In the genomic region with DNA sequence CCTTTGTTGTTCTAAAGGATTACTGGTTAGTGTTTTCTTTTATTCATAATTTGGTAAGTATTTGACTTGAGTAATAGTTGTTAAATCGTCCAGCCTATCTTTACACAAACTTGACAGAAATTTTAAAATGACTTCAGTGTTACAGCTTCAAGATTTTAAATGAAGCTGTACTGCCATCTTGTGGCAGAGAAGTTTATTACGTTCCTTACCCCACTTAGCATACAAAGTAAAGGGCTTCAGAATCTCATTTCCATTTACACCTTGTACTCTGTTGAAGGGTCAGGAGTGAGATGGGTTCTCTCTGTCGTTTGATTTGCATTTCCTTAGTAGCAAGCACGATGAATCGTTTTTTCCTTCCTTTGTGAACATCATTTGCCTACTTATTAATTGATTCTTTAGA, we compare ENCODE assay signal across 11 mouse cellular contexts. TPM values are rescaled to one million over a fixed set of nuclear protein-coding genes. Genes with fewer than 3 reads are reported as not detected.
DNase-seq lines count a peak whose midpoint lies in the region; ATAC-seq lines count a peak whose summit lies in the region.
"Had no signal": no experiment of that assay in that cellular context is flagged by ENCODE, and none has a peak within 500 bp of the region (broad histone marks: within the 10 kb centered on the region; RNA-seq: fewer than 3 reads in every experiment).

No protein-coding gene starts in this region.

- no peak overlapping the region for H3K9ac ChIP-seq in neural tube, embryonic 11.5 days (ENCODE audit: low read length)

- H3K4me1 ChIP-seq in neural tube, embryonic 11.5 days (ENCODE audit: control insufficient read depth, insufficient read depth, low read length) = no peaks in the 10 kb centered on the region

- H3K27me3 ChIP-seq in neural tube, embryonic 11.5 days (ENCODE audit: control insufficient read depth, insufficient read depth, low read length) = no peaks in the 10 kb centered on the region

- no peaks in the 10 kb centered on the region for H3K36me3 ChIP-seq in neural tube, embryonic 11.5 days (ENCODE audit: control insufficient read depth, insufficient read depth, low read length)

- DNase-seq in frontal cortex, postnatal 36 days (ENCODE audit: low spot score in 2 of 2) = peak; percentile 6 to 67
- DNase-seq in neural tube, embryonic 11.5 days (ENCODE audit: low spot score) = peak; percentile 17
- DNase-seq in neural tube, embryonic 10.5 days (ENCODE audit: extremely low spot score, low spot score) = no peak
- peak; percentile 52 for DNase-seq in c-Kit-positive CD71-negative TER-119-negative erythroid progenitor cells, embryonic 14.5 days (ENCODE audit: low read depth)
- DNase-seq in induced T-regulatory cell, adult 2 months (ENCODE audit: low read depth) = peak; percentile 73

- no peak for ATAC-seq in frontal cortex, adult (ENCODE audit: low TSS enrichment)
- ATAC-seq in neural tube, embryonic 11.5 days (ENCODE audit: insufficient read depth, low FRiP score, low TSS enrichment) = peak; percentile 68
- ATAC-seq in monocyte, adult 5-6 weeks (replicated peaks; ENCODE audit: insufficient number of reproducible peaks, low FRiP score, low TSS enrichment, poor library complexity, severe bottlenecking) = 0 out of 2 replicates have a peak, but pooled peaks have one; percentile 56
- ATAC-seq in erythroblast, adult 5-6 weeks (replicated peaks; ENCODE audit: low FRiP score, poor library complexity, severe bottlenecking) = no peak

- 4% methylated on average over 5 of the region's 5 CpGs for WGBS in neural tube, embryonic 11.5 days

- no peak overlapping the region for H3K4me3 ChIP-seq in neural tube, embryonic 11.5 days (ENCODE audit: low read depth, low read length)

- no peak overlapping the region for H3K4me2 ChIP-seq in neural tube, embryonic 11.5 days (ENCODE audit: low read depth)

- H3K27ac ChIP-seq in neural tube, embryonic 11.5 days (ENCODE audit: low read depth, low read length) = no peak overlapping the region

- no peaks in the 10 kb centered on the region for H3K9me3 ChIP-seq in neural tube, embryonic 11.5 days (ENCODE audit: control insufficient read depth, low read length)

RNA-seq across cellular contexts. Expression of a gene that starts 14.9 kb away (rescaled TPM):
- not detected in 2 replicates for polyA plus RNA-seq in neural tube, embryonic 11.5 days (2014; fragmentation: Nextera tagmentation; extraction: Ambion mirVana)
- total RNA-seq in monocyte, adult 5-6 weeks (2017) = not detected in 3 replicates
- total RNA-seq in erythroblast, adult 5-6 weeks (2015; ENCODE audit: low replicate concordance) = not detected in 2 replicates
- total RNA-seq in erythroblast, adult 5-6 weeks (2017; ENCODE audit: low replicate concordance) = not detected in 2 replicates
- total RNA-seq: adrenal gland, postnatal 36 days; layer of hippocampus, adult 18-20 months had no signal
- polyA plus RNA-seq: spleen, adult 2 months had no signal

RNA-seq across cellular contexts. Expression of a gene that starts 24.9 kb away (rescaled TPM):
- polyA plus RNA-seq in neural tube, embryonic 11.5 days (2014; fragmentation: Nextera tagmentation; extraction: Ambion mirVana) = not detected in 2 replicates
- not detected in 3 replicates for total RNA-seq in monocyte, adult 5-6 weeks (2017)
- not detected in 2 replicates for total RNA-seq in erythroblast, adult 5-6 weeks (2015; ENCODE audit: low replicate concordance)
- total RNA-seq in erythroblast, adult 5-6 weeks (2017; ENCODE audit: low replicate concordance) = not detected in 2 replicates
- total RNA-seq: adrenal gland, postnatal 36 days; layer of hippocampus, adult 18-20 months had no signal
- polyA plus RNA-seq: spleen, adult 2 months had no signal

RNA-seq across cellular contexts. Expression of a gene that starts 40.0 kb away (rescaled TPM):
- polyA plus RNA-seq in neural tube, embryonic 11.5 days (2014; fragmentation: Nextera tagmentation; extraction: Ambion mirVana) = not detected in 2 replicates
- total RNA-seq in monocyte, adult 5-6 weeks (2017) = not detected in 3 replicates
- total RNA-seq in erythroblast, adult 5-6 weeks (2015; ENCODE audit: low replicate concordance) = not detected in 2 replicates
- not detected in 2 replicates for total RNA-seq in erythroblast, adult 5-6 weeks (2017; ENCODE audit: low replicate concordance)
- total RNA-seq: adrenal gland, postnatal 36 days; layer of hippocampus, adult 18-20 months had no signal
- polyA plus RNA-seq: spleen, adult 2 months had no signal

RNA-seq across cellular contexts. Expression of a gene that starts 47.2 kb away (rescaled TPM):
- polyA plus RNA-seq in neural tube, embryonic 11.5 days (2014; fragmentation: Nextera tagmentation; extraction: Ambion mirVana) = not detected in 2 replicates
- total RNA-seq in monocyte, adult 5-6 weeks (2017) = not detected in 3 replicates
- total RNA-seq in erythroblast, adult 5-6 weeks (2015; ENCODE audit: low replicate concordance) = not detected in 2 replicates
- total RNA-seq in erythroblast, adult 5-6 weeks (2017; ENCODE audit: low replicate concordance) = 0.56 TPM in 1 of 2 replicates, not detected in the other
- total RNA-seq: adrenal gland, postnatal 36 days; layer of hippocampus, adult 18-20 months had no signal
- polyA plus RNA-seq: spleen, adult 2 months had no signal

Comparison
In these comparisons a context has a peak if more than half of its experiments do, and no peak if none do; other contexts are left out.
1. ATAC-seq: peak in neural tube, embryonic 11.5 days (single experiment) and monocyte, adult 5-6 weeks (single experiment); none in frontal cortex, adult (single experiment) and erythroblast, adult 5-6 weeks (single experiment).